Mouse (Mus musculus) midbrain, embryonic 14.5 days (tissue): ENCODE measurements at regions not wholly inside any gene's neighbourhood (a gene's known extent, or its start where the extent isn't known, plus 50 kb on each side); places are given as distances from the start of the nearest gene placed in this dataset.

Experiments used
- ATAC-seq: fragments of 200-750 bp; cut with Nextera tagmentation; 2 replicates; pipeline ENCODE4 v1.8.0; 2017; ENCODE audit warnings: moderate number of reproducible peaks, moderate library complexity; ENCODE audit not compliant: low FRiP score, low TSS enrichment
- DNase-seq: peaks from one replicate; pipeline ENCODE4 v3.0.0-alpha.2; 2015
- H3K27ac ChIP-seq: fragments of 300-500 bp; sonication (generic); replicated peaks from 2 replicates; pipeline ENCODE4 v1.5.1; 2014; ENCODE audit warnings: mild to moderate bottlenecking, low read depth, low read length, moderate library complexity
- H3K27me3 ChIP-seq: fragments of 300-500 bp; sonication (generic); 2 replicates; pipeline ENCODE4 v1.6.1; 2014; ENCODE audit warnings: low read length, control low read depth, mixed read lengths; ENCODE audit not compliant: control insufficient read depth, insufficient read depth
- H3K36me3 ChIP-seq: fragments of 300-500 bp; sonication (generic); 2 replicates; pipeline ENCODE4 v1.6.1; 2014; ENCODE audit warnings: low read length, control low read depth; ENCODE audit not compliant: control insufficient read depth, insufficient read depth
- H3K4me1 ChIP-seq: fragments of 300-500 bp; sonication (generic); 2 replicates; pipeline ENCODE4 v1.6.1; 2014; ENCODE audit warnings: mild to moderate bottlenecking, antibody characterized with exemption, low read length, control low read depth; ENCODE audit not compliant: control insufficient read depth, insufficient read depth
- H3K4me2 ChIP-seq: fragments of 300-500 bp; sonication (generic); 2 replicates; pipeline ENCODE4 v1.6.1; 2014; ENCODE audit warnings: mild to moderate bottlenecking, low read length, moderate library complexity
- H3K4me3 ChIP-seq: fragments of 300-500 bp; sonication (generic); replicated peaks from 2 replicates; pipeline ENCODE4 v1.5.1; 2014; ENCODE audit warnings: low read depth, low read length
- H3K9ac ChIP-seq: fragments of 300-500 bp; sonication (generic); replicated peaks from 2 replicates; pipeline ENCODE4 v1.6.1; 2014; ENCODE audit warnings: mild to moderate bottlenecking, low read length, moderate library complexity
- H3K9me3 ChIP-seq: fragments of 300-500 bp; sonication (generic); 2 replicates; pipeline ENCODE4 v1.6.1; 2016; ENCODE audit warnings: low read length, control low read depth, mixed read lengths; ENCODE audit not compliant: control insufficient read depth
- WGBS: fragments of 180-500 bp; shearing (Covaris S2); extraction: QIAGEN DNeasy Blood & Tissue Kit; methylation state at CpG from one replicate; pipeline ENCODE4 v1.1.7; 2014; 5-methylcytosine and 5-hydroxymethylcytosine counted together

DNA sequence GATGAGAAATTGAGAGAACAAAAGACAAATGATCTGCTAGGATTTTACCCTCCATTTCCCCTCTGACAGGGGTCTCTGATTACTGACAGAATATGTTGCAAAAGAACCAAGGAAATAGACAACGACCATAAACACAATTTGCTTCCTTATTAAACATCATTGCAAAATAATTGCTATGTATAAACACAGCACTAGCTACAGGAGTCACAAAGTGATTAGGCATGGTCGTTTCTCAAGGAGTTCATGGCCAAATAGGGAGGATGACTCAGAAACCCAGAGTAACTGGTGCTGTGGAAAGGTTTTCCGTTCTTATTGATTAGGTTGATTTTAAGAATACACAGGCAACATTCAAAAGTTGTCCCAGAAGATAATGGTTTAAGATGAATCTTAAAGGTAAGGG is 180.4 kb downstream of the Gm12728 start:
- DNase-seq, result no peak

GRCm38 (mm10) chr4:105972736-105973135 is 183.1 kb downstream of the Gm12728 start:
- ATAC-seq, result no peak
- Histone ChIP-seq H3K27me3 (no peaks in the 10 kb centered on the region), H3K27ac (no peak overlapping the region), H3K4me1 (no peaks in the 10 kb centered on the region), H3K4me3 (no peak overlapping the region), H3K9me3 (no peaks in the 10 kb centered on the region), H3K4me2 (no peak overlapping the region), H3K36me3 (no peaks in the 10 kb centered on the region), H3K9ac (no peak overlapping the region)
- no peak for DNase-seq
- WGBS, result 97% methylated on average over 3 of the region's 3 CpGs

More for the DNA sequence above, 180.4 kb downstream of the Gm12728 start:
- H3K4me3 ChIP-seq, result no peak overlapping the region
- no peaks in the 10 kb centered on the region for H3K9me3 ChIP-seq
- H3K4me2 ChIP-seq, result no peak overlapping the region
- WGBS, result 81% methylated on average over 3 of the region's 3 CpGs
- ATAC-seq, result no peak
- no peaks in the 10 kb centered on the region for H3K27me3 ChIP-seq
- no peaks in the 10 kb centered on the region for H3K36me3 ChIP-seq
- no peak overlapping the region for H3K27ac ChIP-seq
- no peaks in the 10 kb centered on the region for H3K4me1 ChIP-seq
- no peak overlapping the region for H3K9ac ChIP-seq

- Histone ChIP-seq H3K27me3 (no peaks in the 10 kb centered on the region), H3K27ac (no peak overlapping the region), H3K36me3 (no peaks in the 10 kb centered on the region), H3K9ac (no peak overlapping the region), H3K4me1 (no peaks in the 10 kb centered on the region), H3K9me3 (no peaks in the 10 kb centered on the region), H3K4me3 (no peak overlapping the region), H3K4me2 (no peak overlapping the region)
- ATAC-seq (no peak), DNase-seq (no peak)
- WGBS, result 84% methylated on average over 6 of the region's 6 CpGs
Measured at GRCm38 (mm10) chr4:105973769-105974397, 184.2 kb downstream of the Gm12728 start.

DNA sequence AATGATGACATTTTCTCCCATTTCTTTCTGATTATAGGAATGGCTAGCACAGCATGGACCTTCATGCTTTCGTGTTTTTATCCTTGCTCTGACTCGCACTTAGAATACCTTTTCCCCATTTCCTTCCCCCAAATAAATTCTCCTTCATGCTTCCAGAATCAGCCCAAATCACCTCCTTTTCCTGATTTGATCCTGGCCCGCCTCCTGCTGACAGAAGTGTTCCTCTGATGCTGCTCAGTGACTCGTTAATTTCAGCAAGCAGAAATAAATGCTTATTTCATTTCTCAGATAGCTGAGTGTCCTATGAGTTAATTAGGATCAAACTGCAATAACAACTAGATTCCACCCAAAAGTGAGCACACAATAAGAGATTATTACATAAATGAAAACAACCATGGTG is 185.3 kb downstream of the Gm12728 start:
- no peak for DNase-seq
- no peaks in the 10 kb centered on the region for H3K27me3 ChIP-seq
- H3K4me3 ChIP-seq, result no peak overlapping the region
- WGBS, result 80% methylated on average over 4 of the region's 4 CpGs
- H3K27ac ChIP-seq, result no peak overlapping the region
- H3K4me1 ChIP-seq, result no peaks in the 10 kb centered on the region
- no peaks in the 10 kb centered on the region for H3K36me3 ChIP-seq
- ATAC-seq, result no peak
- H3K4me2 ChIP-seq, result no peak overlapping the region
- H3K9ac ChIP-seq, result no peak overlapping the region
- no peaks in the 10 kb centered on the region for H3K9me3 ChIP-seq

GRCm38 (mm10) chr4:105979048-105979447 is 189.4 kb downstream of the Gm12728 start:
- H3K4me3 ChIP-seq, result no peak overlapping the region
- H3K9me3 ChIP-seq, result no peaks in the 10 kb centered on the region
- DNase-seq, result no peak
- H3K27ac ChIP-seq, result no peak overlapping the region
- H3K4me2 ChIP-seq, result no peak overlapping the region
- no peaks in the 10 kb centered on the region for H3K36me3 ChIP-seq
- H3K4me1 ChIP-seq, result no peaks in the 10 kb centered on the region
- no peak overlapping the region for H3K9ac ChIP-seq
- no peak for ATAC-seq
- 89% methylated on average over 5 of the region's 5 CpGs for WGBS
- H3K27me3 ChIP-seq, result no peaks in the 10 kb centered on the region

DNA sequence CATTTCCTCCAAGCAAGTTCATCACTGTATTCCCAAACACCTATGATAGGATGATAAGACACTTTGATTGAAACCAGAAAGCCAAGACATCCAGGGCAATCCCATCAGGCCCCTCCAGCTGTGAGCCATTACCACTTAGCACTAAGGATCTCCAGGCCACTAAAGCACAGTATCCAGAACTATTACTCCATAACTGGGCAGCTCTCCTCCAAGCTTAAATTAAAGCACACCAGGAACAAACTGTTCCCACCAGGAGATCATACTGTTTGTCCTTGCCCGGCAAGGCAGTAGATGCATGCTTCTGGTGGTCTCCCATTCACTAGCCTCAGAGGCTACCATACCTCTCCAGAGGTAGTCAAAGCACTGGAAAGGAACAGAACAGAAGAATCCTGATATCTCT is 193.3 kb downstream of the Gm12728 start:
- no peaks in the 10 kb centered on the region for H3K9me3 ChIP-seq
- H3K9ac ChIP-seq, result no peak overlapping the region
- no peaks in the 10 kb centered on the region for H3K4me1 ChIP-seq
- no peak overlapping the region for H3K4me3 ChIP-seq
- H3K27ac ChIP-seq, result no peak overlapping the region
- no peaks in the 10 kb centered on the region for H3K36me3 ChIP-seq
- 92% methylated on average over 1 of the region's 1 CpGs for WGBS
- DNase-seq, result no peak
- ATAC-seq, result no peak
- no peaks in the 10 kb centered on the region for H3K27me3 ChIP-seq
- H3K4me2 ChIP-seq, result no peak overlapping the region

- WGBS, result 85% methylated on average over 5 of the region's 5 CpGs
- no peaks in the 10 kb centered on the region for H3K9me3 ChIP-seq
Measured at GRCm38 (mm10) chr4:105987963-105988602, 198.4 kb downstream of the Gm12728 start.

GRCm38 (mm10) chr4:105992581-105993127 is 203.0 kb downstream of the Gm12728 start:
- Histone ChIP-seq H3K27ac (no peak overlapping the region), H3K36me3 (no peaks in the 10 kb centered on the region), H3K9ac (no peak overlapping the region), H3K27me3 (no peaks in the 10 kb centered on the region), H3K4me3 (no peak overlapping the region), H3K4me2 (no peak overlapping the region), H3K4me1 (no peaks in the 10 kb centered on the region), H3K9me3 (no peaks in the 10 kb centered on the region)
- ATAC-seq (no peak), DNase-seq (no peak)
- WGBS, result 87% methylated on average over 6 of the region's 6 CpGs

More at GRCm38 (mm10) chr4:105987963-105988602, 198.4 kb downstream of the Gm12728 start:
- DNase-seq, result no peak
- Histone ChIP-seq H3K27ac (no peak overlapping the region), H3K4me3 (no peak overlapping the region), H3K36me3 (no peaks in the 10 kb centered on the region), H3K4me1 (no peaks in the 10 kb centered on the region), H3K27me3 (no peaks in the 10 kb centered on the region), H3K4me2 (no peak overlapping the region), H3K9ac (no peak overlapping the region)
- no peak for ATAC-seq

- no peak for ATAC-seq
- no peak overlapping the region for H3K9ac ChIP-seq
- no peaks in the 10 kb centered on the region for H3K27me3 ChIP-seq
- no peaks in the 10 kb centered on the region for H3K9me3 ChIP-seq
- H3K4me3 ChIP-seq, result no peak overlapping the region
- 88% methylated on average over 14 of the region's 14 CpGs for WGBS
- no peak overlapping the region for H3K4me2 ChIP-seq
- H3K36me3 ChIP-seq, result no peaks in the 10 kb centered on the region
- no peak for DNase-seq
- H3K27ac ChIP-seq, result no peak overlapping the region
- H3K4me1 ChIP-seq, result no peaks in the 10 kb centered on the region
Measured at GRCm38 (mm10) chr4:105994390-105994798, 204.7 kb downstream of the Gm12728 start.
